Mouse (Mus musculus) G1E (cell line): Measurements from ENCODE around the gene Gm44805. TPM values are rescaled to one million over a fixed set of nuclear protein-coding genes. Genes with fewer than 3 reads are reported as not detected.

Experiments used
- ATAC-seq: 2 replicates; pipeline ENCODE4 v1.8.0; 2016; ENCODE audit warnings: mild to moderate bottlenecking; ENCODE audit not compliant: insufficient number of reproducible peaks, poor library complexity, low FRiP score, severe bottlenecking; ENCODE audit errors: extremely low read depth
- DNase-seq: peaks from one replicate; pipeline ENCODE4 v3.0.0; 2012; ENCODE audit warnings: low spot score
- H3K27me3 ChIP-seq: 2 replicates; pipeline ENCODE4 v1.6.1; 2012; ENCODE audit warnings: mild to moderate bottlenecking, low read length, inconsistent platforms; ENCODE audit not compliant: insufficient read depth
- H3K36me3 ChIP-seq: replicated peaks from 2 replicates; pipeline ENCODE3; 2012; ENCODE audit warnings: mild to moderate bottlenecking, inconsistent platforms
- H3K4me1 ChIP-seq: 2 replicates; pipeline ENCODE4 v1.6.1; 2012; ENCODE audit warnings: low read depth, low read length, inconsistent platforms, mixed read lengths; ENCODE audit not compliant: insufficient read depth
- H3K4me3 ChIP-seq: 2 replicates; pipeline ENCODE4 v1.5.1; 2012; ENCODE audit warnings: low read depth, mild to moderate bottlenecking, inconsistent platforms, low read length, moderate library complexity, mixed read lengths
- H3K9me3 ChIP-seq: replicated peaks from 2 replicates; pipeline ENCODE4 v1.6.1; 2012; ENCODE audit warnings: inconsistent platforms
- CTCF ChIP-seq: IDR thresholded peaks from 2 replicates; pipeline ENCODE4 v1.5.1; 2012; ENCODE audit warnings: low read depth, low read length, inconsistent platforms, mixed read lengths
- GATA1 ChIP-seq: IDR thresholded peaks from 2 replicates; pipeline ENCODE4 v1.6.1; 2012; ENCODE audit warnings: borderline replicate concordance, low read length, inconsistent platforms, mixed read lengths
- GATA2 ChIP-seq: IDR thresholded peaks from 2 replicates; pipeline ENCODE4 v1.6.1; 2012; ENCODE audit warnings: low read depth, low read length, inconsistent platforms, borderline replicate concordance
- POLR2AphosphoS5 ChIP-seq: IDR thresholded peaks from 2 replicates; pipeline ENCODE4 v1.6.1; 2012; ENCODE audit warnings: low read depth, low read length, inconsistent platforms; ENCODE audit not compliant: insufficient replicate concordance
- TAL1 ChIP-seq: conservative IDR thresholded peaks from 2 replicates; pipeline ENCODE4 v1.6.1; 2012; ENCODE audit warnings: low read depth, low read length, inconsistent platforms, mixed read lengths
- polyA plus RNA-seq: library from polyadenylated mRNA; stranded (reverse); fragments of >175 nt; gene quantifications from 2 replicates; pipeline ENCODE4 v1.2.3, GENCODE M21; 2012
- total RNA-seq, 2 experiments: library from RNA; stranded (forward) in 1 of 2; stranded (reverse) in 1 of 2; fragments of 200-1000 nt in 1 of 2; fragments of >200 nt in 1 of 2; fragmentation: Nextera tagmentation in 1 of 2; gene quantifications; 2 replicates each; pipeline ENCODE4 v1.2.3; 2014 to 2017

Gm44805 gene
- total and polyA plus RNA-seq, 3 experiments = not detected

DNA sequence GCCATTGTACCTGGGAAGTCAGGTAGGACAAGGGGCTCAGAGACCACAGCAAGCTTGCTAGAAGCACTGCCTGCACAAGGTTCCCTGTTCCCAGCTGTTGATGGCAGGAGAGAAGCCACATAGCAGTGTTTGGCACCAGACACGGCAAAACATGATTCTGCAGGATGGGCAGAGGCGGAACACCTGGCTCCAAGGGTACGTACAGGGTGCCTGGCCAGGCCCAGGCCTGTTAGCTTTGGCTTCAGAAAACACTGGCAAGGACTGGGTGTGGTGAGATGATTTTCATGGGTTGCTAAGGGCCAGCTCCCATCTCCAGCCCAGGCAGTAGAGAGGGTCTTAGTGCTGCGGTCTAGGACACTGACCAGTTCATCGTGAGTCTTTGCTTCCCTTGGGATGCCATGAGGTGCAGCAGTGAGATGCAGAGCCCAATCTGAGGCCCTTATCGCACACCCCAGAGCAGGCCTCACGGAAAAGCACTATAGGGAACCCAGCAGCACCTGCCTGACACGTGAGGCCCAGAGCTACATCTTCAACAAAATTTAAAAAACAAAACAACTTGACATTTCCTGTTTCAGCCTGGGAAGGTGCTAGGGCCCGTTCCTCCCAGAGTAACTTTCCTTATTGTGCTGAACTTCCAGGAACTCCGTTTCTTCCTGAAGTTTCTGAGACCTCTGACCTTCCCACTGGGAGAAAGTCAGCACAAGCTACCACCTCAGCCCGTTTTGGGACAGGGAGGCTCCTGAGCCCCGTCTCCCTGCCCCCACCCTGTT is 19.3 kb upstream of the Gm44805 start:
- no peak overlapping the region; the same call in 1 of the 2 replicates for H3K4me3 ChIP-seq
- no peak for ATAC-seq
- peaks cover 93% of the 10 kb centered on the region for H3K36me3 ChIP-seq
- DNase-seq = no peak
- H3K9me3 ChIP-seq = peaks cover 13% of the 10 kb centered on the region
- H3K4me1 ChIP-seq = peaks cover 82% of the 10 kb centered on the region
- no peaks in the 10 kb centered on the region for H3K27me3 ChIP-seq
- TF ChIP-seq GATA2 (no peak), CTCF (no peak), POLR2AphosphoS5 (no peak), GATA1 (no peak), TAL1 (no peak)

DNA sequence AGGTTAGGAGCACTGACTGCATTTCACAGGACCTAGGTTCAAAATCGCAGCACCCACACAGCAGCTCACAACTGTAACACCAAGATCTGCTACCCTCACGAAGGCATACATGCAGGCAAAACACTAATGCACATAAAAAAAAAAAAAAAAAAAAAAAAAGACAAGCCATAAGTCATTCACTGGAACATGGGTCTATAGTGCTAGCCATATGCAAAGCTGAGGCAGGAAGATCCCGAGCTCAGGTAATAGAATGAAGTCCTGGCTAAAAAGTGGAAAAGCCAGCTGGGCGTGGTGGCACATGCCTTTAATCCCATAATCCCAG is 18.6 kb upstream of the Gm44805 start:
- no peak for DNase-seq
- TF ChIP-seq GATA2 (no peak), CTCF (no peak), POLR2AphosphoS5 (no peak), TAL1 (no peak)
- peaks cover 85% of the 10 kb centered on the region for H3K4me1 ChIP-seq

DNA sequence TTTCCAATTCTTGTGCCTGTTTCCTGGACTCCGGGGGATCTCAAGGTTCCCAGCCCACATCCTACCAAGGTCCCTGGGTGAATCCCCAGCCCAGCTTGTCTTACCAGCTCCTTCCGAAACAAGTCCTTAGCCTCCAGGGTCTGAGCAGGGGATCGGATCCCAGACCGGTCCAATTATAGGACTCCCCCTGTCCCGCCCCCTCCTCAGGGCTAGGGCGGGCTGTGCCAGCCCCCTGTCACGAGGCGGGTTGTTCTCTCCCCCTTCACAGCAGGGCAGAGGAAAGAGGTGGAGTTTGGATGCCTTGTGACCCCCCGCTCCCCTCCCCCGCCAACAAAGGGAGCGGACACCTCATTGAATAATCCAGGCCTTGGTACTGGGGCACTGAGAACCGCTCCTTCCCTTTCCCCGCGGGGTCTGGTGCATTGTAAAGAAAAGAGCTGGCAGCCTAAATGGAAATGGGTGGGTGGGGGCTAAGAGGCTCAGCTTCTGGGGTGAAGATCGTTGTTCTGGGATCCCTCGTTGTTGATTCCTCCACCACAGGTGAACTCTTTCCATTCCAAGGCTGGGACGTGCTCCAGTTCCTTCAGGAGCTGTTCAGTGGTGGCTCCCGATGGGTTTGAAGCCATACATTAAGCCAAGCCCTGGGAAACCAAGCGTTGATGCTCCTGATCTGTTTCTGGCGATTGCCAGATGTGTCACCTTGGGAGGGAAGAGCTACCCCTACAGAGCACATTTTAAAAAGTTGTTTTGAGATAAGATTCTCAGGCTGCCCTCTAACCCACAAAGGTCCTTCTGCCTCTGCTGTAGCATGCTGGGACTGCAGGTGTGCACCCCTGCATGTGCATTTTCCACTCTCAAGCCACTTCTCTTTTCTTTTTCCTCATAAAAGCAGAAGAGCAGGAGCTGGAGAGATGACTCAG is 17.9 kb upstream of the Gm44805 start, which contains the start of gene Apoe:
Gene Apoe (minus strand): TSS at position 282 of the 920 bp plus-strand sequence.
- peaks cover 13% of the 10 kb centered on the region for H3K9me3 ChIP-seq
- peaks cover 80% of the 10 kb centered on the region for H3K36me3 ChIP-seq
- TF ChIP-seq POLR2AphosphoS5 (no peak), TAL1 (no peak), GATA1 (no peak), GATA2 (no peak), CTCF (no peak)
- no peak within 1 kb of the TSS for H3K4me3 ChIP-seq
- no peak for DNase-seq
- H3K27me3 ChIP-seq = no peaks in the 10 kb centered on the region
- peaks cover 87% of the 10 kb centered on the region for H3K4me1 ChIP-seq
- no peak for ATAC-seq

More for the DNA sequence above, 18.6 kb upstream of the Gm44805 start:
- Histone ChIP-seq H3K9me3 (peaks cover 13% of the 10 kb centered on the region), H3K27me3 (no peaks in the 10 kb centered on the region), H3K36me3 (peaks cover 86% of the 10 kb centered on the region), H3K4me3 (no peak overlapping the region)
- no peak for ATAC-seq

DNA sequence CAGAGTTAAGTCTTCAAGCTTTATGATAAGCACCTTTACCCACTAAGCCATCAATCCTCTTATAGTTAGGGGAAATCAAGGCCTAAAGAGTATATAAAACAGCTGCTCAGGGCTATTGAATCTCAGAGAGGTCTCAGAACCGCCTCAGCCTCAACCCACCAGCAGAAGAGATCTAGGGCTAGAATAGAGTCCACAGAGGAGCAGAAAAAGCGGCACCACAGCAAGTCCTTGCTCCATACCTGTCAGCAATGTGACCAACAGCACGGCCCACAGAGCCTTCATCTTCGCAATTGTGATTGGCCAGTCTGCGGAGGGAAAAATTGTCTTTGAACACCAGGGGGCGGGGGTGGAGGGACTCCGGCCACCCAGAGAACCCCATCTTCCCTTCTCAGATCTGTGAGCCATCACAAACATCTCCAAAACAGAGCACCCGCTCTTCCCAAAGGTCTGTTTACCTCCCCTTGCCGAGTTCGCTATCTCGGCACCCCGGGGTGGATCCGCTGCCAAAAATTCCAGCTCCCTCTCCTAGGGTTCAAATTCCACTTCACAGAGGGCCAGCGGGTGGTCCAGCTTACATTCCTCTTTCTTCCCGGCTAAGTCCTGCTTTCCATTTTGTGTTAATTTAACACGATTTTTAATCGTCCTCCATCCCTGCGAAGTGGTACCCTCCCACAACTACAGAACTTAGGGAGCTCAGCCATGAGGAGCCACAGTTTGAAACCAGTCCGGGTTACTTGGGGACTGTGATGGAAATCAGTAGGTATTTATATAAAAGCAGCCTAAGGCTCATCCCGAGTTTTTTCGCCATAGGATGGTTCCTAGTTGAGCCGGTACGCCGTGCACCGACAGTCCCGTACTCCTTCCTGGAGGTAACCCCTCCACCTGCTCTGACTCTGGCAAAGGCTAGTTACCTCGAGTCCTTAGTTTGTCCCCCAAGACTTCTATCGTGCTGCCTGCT is 17.0 kb upstream of the Gm44805 start:
- peaks cover 88% of the 10 kb centered on the region for H3K4me1 ChIP-seq

DNA sequence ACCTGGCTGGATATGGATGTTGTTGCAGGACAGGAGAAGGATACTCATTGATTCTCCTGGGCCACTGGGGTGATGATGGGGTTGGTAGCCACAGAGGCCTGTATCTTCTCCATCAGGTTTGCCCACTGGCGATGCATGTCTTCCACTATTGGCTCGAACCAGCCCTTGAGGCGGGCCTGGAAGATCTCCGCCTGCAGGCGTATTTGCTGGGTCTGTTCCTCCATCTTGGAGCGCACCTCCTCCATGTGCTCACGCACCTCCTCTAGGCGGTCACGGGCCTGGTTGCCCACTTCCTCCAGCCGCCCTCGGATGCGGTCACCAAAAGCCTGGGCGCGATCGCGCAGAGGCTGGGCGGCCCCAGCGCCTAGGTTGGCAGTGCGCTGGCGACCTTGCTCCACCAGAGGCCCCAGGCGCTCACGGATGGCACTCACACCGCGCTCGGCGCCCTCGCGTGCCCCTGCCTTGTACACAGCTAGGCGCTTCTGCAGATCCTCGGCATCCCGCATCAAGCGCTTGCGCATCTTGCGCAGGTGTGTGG is 15.2 kb upstream of the Gm44805 start:
- no peaks in the 10 kb centered on the region for H3K27me3 ChIP-seq

More for the DNA sequence above, 17.0 kb upstream of the Gm44805 start:
- Histone ChIP-seq H3K36me3 (peaks cover 71% of the 10 kb centered on the region), H3K4me3 (no peak overlapping the region), H3K9me3 (peaks cover 13% of the 10 kb centered on the region), H3K27me3 (no peaks in the 10 kb centered on the region)
- no peak for ATAC-seq
- no peak for DNase-seq
- TF ChIP-seq GATA2 = no peak
- TF ChIP-seq TAL1 = no peak
- TF ChIP-seq POLR2AphosphoS5 = no peak; the same call in 1 of the 2 replicates
- no peak for TF ChIP-seq CTCF
- TF ChIP-seq GATA1 = no peak

More for the DNA sequence above, 15.2 kb upstream of the Gm44805 start:
- Histone ChIP-seq H3K4me1 (peaks cover 89% of the 10 kb centered on the region), H3K36me3 (peaks cover 53% of the 10 kb centered on the region), H3K4me3 (peak overlapping the region; percentile 53; the same call in 1 of the 2 replicates), H3K9me3 (peaks cover 13% of the 10 kb centered on the region)
- no peak for ATAC-seq
- no peak for DNase-seq
- TF ChIP-seq GATA2 = no peak
- no peak for TF ChIP-seq POLR2AphosphoS5
- TF ChIP-seq TAL1 = no peak
- no peak for TF ChIP-seq GATA1
- no peak for TF ChIP-seq CTCF
